Mouse (Mus musculus) cerebellum, adult 2 months (tissue): Measurements from ENCODE around the gene Adamts17. TPM values are rescaled to one million over a fixed set of nuclear protein-coding genes. Genes with fewer than 3 reads are reported as not detected.

ENCODE experiments used
- DNase-seq, 2 experiments: peaks; one replicate each; pipeline ENCODE4 v3.0.0; 2021
- H3K27ac ChIP-seq: fragments of 200-500 bp; 2 replicates; pipeline ENCODE4 v1.5.1; 2012; ENCODE audit warnings: low read length, control low read depth, inconsistent platforms; ENCODE audit not compliant: insufficient read depth
- H3K27me3 ChIP-seq: fragments of 200-500 bp; 2 replicates; pipeline ENCODE4 v1.6.1; 2012; ENCODE audit warnings: inconsistent platforms, mild to moderate bottlenecking, low read length, moderate library complexity; ENCODE audit not compliant: control insufficient read depth, insufficient read depth
- H3K4me1 ChIP-seq: fragments of 200-500 bp; 2 replicates; pipeline ENCODE4 v1.6.1; 2011; ENCODE audit warnings: low read length; ENCODE audit not compliant: control insufficient read depth, insufficient read depth
- H3K4me3 ChIP-seq: fragments of 200-500 bp; replicated peaks from 2 replicates; pipeline ENCODE3; 2011; ENCODE audit warnings: mild to moderate bottlenecking, low read depth, low read length, control low read depth; ENCODE audit not compliant: insufficient read depth
- CTCF ChIP-seq: fragments of 200-500 bp; IDR thresholded peaks from 2 replicates; pipeline ENCODE4 v1.5.1; 2011; ENCODE audit warnings: low read depth, mild to moderate bottlenecking, control low read depth, low read length, moderate library complexity, borderline replicate concordance; ENCODE audit not compliant: insufficient read depth
- POLR2A ChIP-seq: fragments of 200-500 bp; IDR thresholded peaks from 2 replicates; pipeline ENCODE4 v1.6.1; 2011; ENCODE audit warnings: low read length, control low read depth, borderline replicate concordance; ENCODE audit not compliant: insufficient read depth
- WGBS: fragments of 180-500 bp; shearing (Covaris S2); methylation state at CpG from one replicate; pipeline ENCODE4 v1.1.7; 2018; 5-methylcytosine and 5-hydroxymethylcytosine counted together
- polyA plus RNA-seq: library from polyadenylated mRNA; depleted of rRNA; stranded (reverse); fragments of >200 nt; gene quantifications from 2 replicates; pipeline ENCODE4 v1.2.3, GENCODE M21; 2012; rRNA removed

The Adamts17 gene
- polyA plus RNA-seq: 1.5 TPM in 2 replicates

DNA sequence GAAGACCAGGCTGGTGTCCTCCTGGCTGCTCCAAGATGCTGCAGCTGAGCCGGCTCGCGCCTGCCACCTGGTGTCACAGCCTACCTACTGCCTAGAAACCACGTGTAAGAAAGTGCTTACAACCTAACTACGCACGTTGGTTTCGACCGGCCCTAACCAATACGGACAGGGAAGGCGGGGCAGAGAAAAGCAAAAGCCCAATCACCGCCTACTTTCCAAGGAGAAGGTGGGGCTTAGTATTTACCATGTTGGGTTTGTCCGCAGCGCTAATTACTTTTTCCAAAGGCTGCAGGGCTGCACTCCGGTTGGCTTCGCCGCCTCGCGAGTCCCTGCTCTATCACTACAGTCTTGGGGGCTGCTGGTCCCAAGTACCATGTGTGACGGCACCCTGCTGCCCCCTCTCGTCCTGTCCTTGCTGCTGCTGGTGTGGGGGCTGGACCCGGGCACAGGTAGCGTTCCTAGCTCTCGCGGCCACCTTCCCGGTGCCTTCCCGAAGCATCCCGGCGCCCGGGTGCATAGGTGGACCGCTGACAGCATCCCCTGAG is at the start of gene Adamts17:
TSS of gene Adamts17 (plus strand) at position 273 of the 545 bp plus-strand sequence.
- Histone ChIP-seq H3K4me1 (peaks cover 3% of the 10 kb centered on the region; the same call in 1 of the 2 replicates), H3K4me3 (peak within 1 kb of the TSS; percentile 66), H3K27ac (no peak within 1 kb of the TSS), H3K27me3 (peaks cover 2% of the 10 kb centered on the region; the same call in 1 of the 2 replicates)
- DNase-seq: peak; percentile 94 to 95
- peak; percentile 97 for TF ChIP-seq CTCF
- no peak for TF ChIP-seq POLR2A
- under 1% methylated on average over 30 of the region's 30 CpGs for WGBS

DNA sequence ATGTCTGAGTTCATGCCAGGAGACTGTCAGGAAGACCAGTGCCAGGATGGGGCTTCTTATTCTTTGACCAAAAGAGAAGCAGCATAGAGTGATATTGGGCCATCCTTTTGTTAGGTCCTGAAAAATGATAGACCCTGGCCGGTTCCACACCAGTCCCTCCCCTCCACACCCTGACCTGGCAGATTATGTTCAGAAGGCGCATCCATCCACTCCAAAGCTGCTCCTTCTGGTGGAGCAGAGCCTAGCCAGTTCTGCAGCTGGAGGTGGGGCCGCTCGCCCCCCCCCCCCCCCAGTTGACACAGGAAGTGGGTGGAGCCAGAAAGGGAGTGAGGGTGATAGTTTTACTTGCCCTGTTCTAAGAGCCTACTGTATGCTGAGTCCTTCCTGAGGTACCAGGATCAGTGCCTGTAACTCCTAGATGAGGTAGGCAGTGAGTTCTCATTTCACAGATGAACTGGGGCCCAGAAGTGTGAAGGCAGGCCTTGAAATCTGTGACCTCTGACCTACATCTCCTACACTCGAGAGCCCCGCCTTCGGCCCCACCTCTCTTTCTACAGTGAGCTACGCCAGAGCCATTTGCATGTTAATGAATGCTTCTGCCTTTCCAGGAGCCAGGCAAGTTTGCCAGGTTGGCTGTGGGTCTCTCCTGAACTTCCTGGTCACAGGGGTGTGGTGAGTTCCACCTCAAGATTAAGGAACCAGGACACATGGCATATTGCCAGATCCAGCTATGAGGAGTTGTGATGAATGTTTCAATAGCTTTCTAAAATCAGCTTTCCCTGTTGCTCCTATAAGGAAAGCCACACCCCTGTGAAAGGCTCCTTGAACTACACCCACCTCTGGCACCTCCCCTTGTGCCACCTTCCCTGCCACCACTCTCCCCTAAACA is 49.4 kb upstream of the Adamts17 start:
- Histone ChIP-seq H3K27me3 (no peaks in the 10 kb centered on the region), H3K4me1 (no peaks in the 10 kb centered on the region), H3K27ac (no peak overlapping the region), H3K4me3 (no peak overlapping the region)
- WGBS: 46% methylated on average over 8 of the region's 8 CpGs
- no peak for DNase-seq
- no peak for TF ChIP-seq CTCF
- no peak for TF ChIP-seq POLR2A

DNA sequence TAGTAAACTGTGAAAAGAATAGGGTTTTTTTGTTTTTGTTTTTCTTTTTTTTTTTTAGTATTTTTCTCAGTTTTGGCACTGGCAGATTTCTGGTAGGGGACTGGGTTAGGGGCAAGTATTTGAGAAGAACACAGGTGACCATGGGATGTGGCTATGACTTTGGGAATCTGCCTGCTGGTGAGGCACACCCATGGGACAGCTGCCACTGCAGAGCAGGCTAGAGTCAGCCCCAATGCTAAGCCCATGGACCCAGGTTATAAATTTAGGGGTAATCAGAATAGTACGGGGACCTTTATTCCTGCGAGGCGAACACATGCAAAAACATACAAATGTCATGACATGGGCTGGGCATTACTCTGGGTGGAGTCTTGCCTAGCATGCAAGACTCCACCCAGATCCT is 48.5 kb upstream of the Adamts17 start:
- no peak overlapping the region for H3K4me3 ChIP-seq
- no peak overlapping the region for H3K27ac ChIP-seq
- no peak for TF ChIP-seq POLR2A
- TF ChIP-seq CTCF: no peak
- H3K27me3 ChIP-seq: no peaks in the 10 kb centered on the region
- WGBS: 97% methylated on average over 3 of the region's 3 CpGs
- no peak for DNase-seq
- no peaks in the 10 kb centered on the region for H3K4me1 ChIP-seq

DNA sequence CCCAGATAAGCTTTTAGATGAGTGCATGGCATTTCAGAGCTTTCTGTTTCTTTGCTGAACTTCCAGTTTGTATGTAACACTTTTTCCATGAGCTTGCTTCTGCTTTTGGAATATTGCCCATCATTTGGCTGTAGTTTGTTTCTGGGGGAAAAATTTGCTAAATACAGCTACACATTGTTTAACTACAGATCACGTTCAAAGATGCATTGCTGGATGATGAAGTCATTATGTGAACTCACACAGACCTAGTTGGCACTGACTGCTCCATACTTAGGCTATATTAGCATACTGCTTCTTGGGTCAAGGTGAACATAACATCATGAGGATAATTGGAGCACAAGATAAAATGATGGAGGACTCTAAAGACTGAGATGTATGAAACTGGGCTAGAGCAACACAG is 42.6 kb upstream of the Adamts17 start:
- Histone ChIP-seq H3K27ac (no peak overlapping the region), H3K27me3 (no peaks in the 10 kb centered on the region), H3K4me3 (no peak overlapping the region), H3K4me1 (no peaks in the 10 kb centered on the region; the same call in 1 of the 2 replicates)
- 58% methylated on average over 1 of the region's 1 CpGs for WGBS
- no peak for DNase-seq
- TF ChIP-seq CTCF (no peak), POLR2A (no peak)

DNA sequence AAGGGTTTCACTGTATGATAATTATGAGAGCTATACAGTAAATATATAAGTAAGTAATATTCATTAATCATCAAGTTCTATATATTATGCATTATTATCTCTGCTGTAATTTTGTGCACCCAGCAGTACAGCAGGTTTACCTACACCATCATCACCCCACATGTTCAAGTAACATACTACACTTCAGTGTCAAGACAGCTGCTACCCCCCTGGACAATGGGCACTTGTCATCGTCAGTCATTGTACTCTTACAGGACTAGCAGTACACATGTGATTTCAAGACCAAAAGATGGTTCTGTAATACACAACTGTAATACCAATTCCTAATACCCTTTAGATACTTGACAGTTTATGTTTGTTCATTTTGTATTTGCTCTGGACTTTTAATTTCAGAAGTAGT is 42.2 kb upstream of the Adamts17 start:
- Histone ChIP-seq H3K27me3 (no peaks in the 10 kb centered on the region), H3K4me1 (no peaks in the 10 kb centered on the region; the same call in 1 of the 2 replicates)
- WGBS: 87% methylated on average over 1 of the region's 1 CpGs

DNA sequence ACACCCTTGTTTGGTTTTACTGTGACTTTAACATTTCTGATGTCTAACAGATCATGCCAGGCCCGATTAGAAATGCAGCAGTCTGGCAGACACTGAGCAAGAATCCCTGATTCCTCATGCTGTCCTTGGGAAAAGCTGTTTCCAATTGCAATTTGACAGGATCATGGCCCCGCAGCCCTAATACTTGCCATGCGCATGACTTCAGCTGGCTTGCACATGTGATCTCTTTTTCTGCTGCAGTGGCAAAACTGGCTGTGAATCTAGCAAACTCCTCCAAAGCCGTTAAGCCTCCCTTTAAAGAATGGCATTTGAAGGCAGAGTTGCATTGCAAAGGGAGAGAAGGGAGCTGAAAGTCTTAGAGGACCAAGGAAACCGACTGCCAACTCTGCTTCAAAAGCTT is 40.7 kb upstream of the Adamts17 start:
- H3K27me3 ChIP-seq: no peaks in the 10 kb centered on the region; the same call in 1 of the 2 replicates
- no peak for DNase-seq
- TF ChIP-seq CTCF (no peak), POLR2A (no peak)
- H3K4me1 ChIP-seq: no peaks in the 10 kb centered on the region; the same call in 1 of the 2 replicates
- no peak overlapping the region for H3K27ac ChIP-seq
- 60% methylated on average over 5 of the region's 5 CpGs for WGBS
- H3K4me3 ChIP-seq: no peak overlapping the region

More for the DNA sequence above, 42.2 kb upstream of the Adamts17 start:
- Histone ChIP-seq H3K27ac (no peak overlapping the region), H3K4me3 (no peak overlapping the region)
- TF ChIP-seq CTCF: no peak
- no peak for TF ChIP-seq POLR2A
- DNase-seq: no peak

DNA sequence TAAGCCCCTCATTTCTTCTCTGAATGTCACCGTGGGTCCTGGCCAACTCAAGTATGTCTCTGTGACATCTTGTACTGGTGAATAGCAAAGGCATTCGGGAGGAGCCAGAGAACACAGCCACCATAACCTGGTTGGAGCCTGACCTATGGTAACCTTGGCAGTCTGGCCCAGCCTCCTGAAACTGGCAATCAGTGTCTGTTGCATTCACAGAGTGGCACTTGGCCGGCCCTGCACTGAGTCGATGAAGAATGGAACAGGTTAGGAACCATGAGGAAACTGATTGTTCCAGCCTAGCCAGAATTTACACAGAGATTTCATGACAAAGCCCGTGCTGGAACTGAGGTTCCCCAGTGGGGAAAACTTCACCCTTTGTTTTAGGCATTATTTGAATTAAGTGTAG is 38.8 kb upstream of the Adamts17 start:
- Histone ChIP-seq H3K4me3 (no peak overlapping the region), H3K4me1 (no peaks in the 10 kb centered on the region; the same call in 1 of the 2 replicates), H3K27ac (no peak overlapping the region), H3K27me3 (no peaks in the 10 kb centered on the region; the same call in 1 of the 2 replicates)
- DNase-seq: no peak
- 53% methylated on average over 5 of the region's 5 CpGs for WGBS
- no peak for TF ChIP-seq CTCF
- no peak for TF ChIP-seq POLR2A
